Mouse (Mus musculus) cerebellum, adult 11 months (tissue): ENCODE measurements at regions not wholly inside any gene's neighbourhood (a gene's known extent, or its start where the extent isn't known, plus 50 kb on each side); places are given as distances from the start of the nearest gene placed in this dataset.

Experiments used
- DNase-seq: peaks from one replicate; pipeline ENCODE4 v3.0.0; 2022

- DNase-seq, result no peak
Measured at GRCm38 (mm10) chr13:101096856-101097255, 263.6 kb upstream of the Slc30a5 start.

- DNase-seq, result no peak
Measured at GRCm38 (mm10) chr13:101096221-101096620, 263.0 kb upstream of the Slc30a5 start.

DNA sequence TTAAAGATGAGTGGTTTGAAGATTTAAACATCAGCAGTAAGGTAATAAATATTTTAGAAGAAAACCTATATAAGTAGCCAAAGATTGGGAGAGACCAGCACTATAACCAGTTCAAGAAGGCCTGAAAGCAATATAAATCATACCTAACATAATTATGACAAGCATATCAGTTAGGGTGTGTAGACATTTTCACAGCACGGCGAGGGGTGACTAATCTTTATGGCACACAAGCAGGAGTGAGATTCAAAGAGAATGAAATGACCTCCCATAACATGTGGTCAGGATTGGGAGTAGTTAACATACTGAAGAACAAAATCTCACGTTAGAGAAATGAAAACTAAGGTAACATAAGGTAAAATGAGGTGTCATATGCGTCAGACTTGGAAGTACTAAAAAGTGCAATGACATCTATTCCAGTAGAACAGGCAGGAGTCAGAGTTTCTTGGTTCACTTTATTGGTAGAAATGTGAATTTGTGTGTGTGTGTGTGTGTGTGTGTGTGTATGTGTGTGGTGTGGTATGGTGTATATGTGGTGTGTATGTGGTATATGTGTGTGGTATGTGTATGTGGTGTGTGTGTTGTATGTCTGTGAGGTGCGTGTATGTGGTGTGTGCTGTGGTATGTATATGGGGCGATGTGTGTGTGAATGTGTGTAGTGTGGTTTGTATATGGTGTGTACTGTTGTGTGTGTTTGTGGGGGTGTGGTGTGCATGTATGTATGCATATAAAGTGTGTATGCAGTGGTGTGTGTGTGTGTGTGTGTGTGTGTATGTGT, 262.0 kb upstream of the Slc30a5 start:
- no peak for DNase-seq

- no peak for DNase-seq
Measured at GRCm38 (mm10) chr13:101092743-101093131, 259.5 kb upstream of the Slc30a5 start.

- DNase-seq, result peak; percentile 49
Measured at GRCm38 (mm10) chr13:101092033-101092742, 259.0 kb upstream of the Slc30a5 start.

GRCm38 (mm10) chr13:101085182-101085581, 252.0 kb upstream of the Slc30a5 start:
- DNase-seq, result no peak

DNA sequence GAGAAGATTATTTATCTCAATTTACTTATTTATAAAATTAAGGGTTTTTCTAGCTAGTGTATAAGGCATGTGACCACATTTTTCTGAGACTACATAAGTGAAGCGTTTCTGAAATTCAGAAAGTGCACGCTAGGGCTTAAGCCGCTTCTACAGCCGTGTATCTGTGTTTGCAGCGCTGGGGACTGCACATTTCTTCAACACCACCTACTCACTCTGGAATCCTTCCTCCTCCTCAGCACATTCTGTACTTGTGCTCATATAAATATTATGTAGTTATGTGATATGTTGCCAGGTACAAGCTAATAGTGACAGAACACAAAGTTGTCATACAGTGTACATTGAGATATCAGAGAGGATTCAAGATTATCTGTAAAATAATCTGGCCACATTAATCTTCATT, 251.0 kb upstream of the Slc30a5 start:
- DNase-seq, result no peak

GRCm38 (mm10) chr13:101083416-101083815, 250.2 kb upstream of the Slc30a5 start:
- no peak for DNase-seq

- no peak for DNase-seq
Measured at GRCm38 (mm10) chr13:101068489-101068888, 235.3 kb upstream of the Slc30a5 start.

DNA sequence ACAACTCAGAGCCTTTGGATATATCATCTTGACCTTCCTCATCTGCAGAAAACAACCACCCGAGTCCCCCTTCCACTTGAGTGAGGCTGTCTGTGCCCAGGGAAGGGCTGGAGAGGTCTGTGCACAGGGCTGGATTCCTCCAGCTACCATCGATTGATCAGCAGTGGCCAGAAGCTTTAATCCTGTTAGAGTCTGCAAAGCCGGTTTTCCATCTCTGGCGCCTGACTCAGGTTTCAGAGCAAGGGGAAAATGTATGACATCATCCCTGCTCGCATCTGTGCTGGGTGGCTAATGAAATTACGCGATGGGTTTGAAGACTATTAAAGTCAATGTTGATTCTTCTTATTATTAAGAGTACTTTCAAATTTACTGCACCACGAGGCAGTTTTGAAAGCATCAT, 229.4 kb upstream of the Slc30a5 start:
- no peak for DNase-seq

DNA sequence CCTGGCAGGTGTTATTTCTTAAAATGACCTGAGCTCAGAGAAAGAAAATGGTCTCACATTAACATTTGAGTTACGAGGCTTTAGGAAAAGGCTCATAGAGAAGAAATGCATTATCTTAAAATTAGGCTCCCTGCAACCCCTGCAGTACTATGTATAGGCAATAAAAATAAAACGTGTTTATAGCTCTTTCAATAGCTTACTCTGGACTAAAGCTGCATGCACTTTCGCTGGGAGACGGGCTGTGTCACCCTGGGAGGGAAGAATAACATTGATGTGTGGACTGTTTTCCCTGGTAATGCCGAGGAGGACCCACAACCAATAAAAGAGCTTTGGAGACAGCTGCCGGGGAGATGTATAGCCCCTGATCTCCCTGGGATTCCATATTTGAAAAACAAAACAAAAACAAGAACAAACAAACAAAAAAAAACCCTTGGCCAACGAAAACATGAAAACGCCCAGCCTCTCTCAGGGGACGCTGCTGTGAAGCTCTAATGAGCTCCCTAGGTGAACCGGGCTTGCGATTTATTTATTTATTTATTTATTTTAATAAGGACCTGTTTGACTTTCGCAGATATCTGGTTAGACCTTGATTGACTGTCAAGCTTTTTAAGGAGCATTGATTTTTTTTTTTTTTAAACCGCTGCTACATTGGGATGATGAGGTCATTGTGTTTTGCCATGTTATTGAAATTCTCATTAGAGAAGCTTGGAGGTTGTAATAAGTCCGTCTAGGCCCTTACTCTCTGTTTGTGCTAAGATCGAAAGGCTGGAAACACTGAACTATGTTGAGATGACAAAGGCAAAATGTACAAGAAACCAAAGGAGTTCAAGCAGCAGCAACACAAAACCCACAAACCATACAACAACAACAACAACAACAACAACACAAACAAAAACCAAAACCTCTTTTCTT, 228.3 kb upstream of the Slc30a5 start:
- no peak for DNase-seq

- no peak for DNase-seq
Measured at GRCm38 (mm10) chr13:101049511-101049910, 216.3 kb upstream of the Slc30a5 start.

DNA sequence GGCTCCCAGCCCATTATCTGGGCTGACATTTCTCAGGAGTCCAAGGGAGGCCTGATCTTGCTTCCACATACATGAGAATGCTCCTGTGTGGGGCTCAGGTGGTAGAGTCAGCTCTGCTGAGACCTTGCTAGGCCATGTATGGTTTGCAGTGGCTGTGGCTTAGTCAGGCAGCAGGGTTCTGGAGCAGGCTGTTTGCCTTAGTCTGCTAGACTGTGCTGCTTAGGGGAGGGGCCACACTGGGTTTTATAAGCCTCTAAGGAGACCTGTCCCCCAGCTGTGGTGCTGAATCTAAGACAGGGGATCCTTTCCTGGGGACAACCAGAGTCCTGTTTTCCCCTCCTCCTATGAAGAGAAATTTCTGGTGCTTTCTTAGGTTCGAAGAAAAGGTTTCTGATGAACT, 199.4 kb upstream of the Slc30a5 start:
- no peak for DNase-seq

- no peak for DNase-seq
Measured at GRCm38 (mm10) chr13:101026043-101026442, 192.8 kb upstream of the Slc30a5 start.

GRCm38 (mm10) chr13:101025488-101025887, 192.3 kb upstream of the Slc30a5 start:
- no peak for DNase-seq

GRCm38 (mm10) chr13:101024971-101025370, 191.7 kb upstream of the Slc30a5 start:
- no peak for DNase-seq

- no peak for DNase-seq
Measured at GRCm38 (mm10) chr13:101019272-101019676, 186.0 kb upstream of the Slc30a5 start.

- DNase-seq, result no peak
Measured at GRCm38 (mm10) chr13:101017041-101017440, 183.8 kb upstream of the Slc30a5 start.

DNA sequence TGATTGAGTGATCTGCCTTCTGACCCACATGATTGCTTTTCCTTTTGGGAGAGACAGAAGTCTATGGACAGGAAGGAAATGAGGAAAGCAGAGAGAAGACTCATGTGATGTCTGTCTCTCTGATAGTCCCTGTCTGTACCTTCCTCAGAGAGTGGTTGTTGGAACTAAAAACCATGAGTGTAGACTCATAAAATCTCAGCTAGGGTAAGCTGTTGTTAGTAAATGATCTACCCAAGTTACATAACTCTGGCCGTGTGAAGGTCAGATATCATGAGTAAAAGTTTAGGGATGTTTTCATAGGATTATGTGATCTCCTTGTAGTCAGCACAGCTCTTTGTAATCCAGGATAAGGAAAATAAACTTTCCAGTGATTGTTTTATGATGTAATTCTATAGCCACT, 183.0 kb upstream of the Slc30a5 start:
- no peak for DNase-seq

DNA sequence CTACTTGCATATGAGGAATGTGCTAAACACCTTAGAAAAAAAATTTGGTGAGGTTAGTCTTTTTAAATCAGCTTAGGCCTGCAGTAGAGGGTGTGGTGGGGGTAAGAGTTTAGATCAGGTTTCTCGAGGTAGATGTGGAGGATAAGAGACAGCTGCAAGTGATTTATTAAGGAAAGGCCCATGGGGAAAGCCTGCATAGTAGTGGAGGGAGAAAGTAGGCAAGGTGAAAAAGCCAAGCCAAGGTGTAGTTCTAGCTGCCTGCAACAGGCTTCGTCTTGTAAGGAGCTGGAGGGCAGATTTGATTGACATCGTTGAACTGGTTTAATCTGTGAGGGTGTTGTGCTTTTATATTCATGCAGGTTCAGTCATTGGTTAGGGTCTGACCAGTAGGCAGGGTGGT, 182.2 kb upstream of the Slc30a5 start:
- no peak for DNase-seq

GRCm38 (mm10) chr13:101013604-101014003, 180.4 kb upstream of the Slc30a5 start:
- DNase-seq, result no peak

DNA sequence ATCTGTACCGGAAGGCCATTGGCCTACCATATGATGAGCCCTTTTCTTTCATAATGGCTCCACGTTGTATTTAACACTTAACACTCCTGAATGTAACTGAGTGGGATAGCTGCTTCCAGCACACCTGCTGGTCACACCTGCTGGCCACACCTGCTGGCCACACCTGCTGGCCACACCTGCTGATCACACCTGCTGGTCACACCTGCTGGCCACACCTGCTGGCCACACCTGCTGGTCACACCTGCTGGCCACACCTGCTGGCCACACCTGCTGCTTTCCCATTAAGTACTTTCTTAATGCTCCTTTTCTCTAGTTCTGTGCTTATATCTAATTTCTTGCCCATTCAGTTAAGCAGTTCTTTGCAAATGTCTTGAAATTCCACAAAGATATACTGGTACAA, 157.4 kb upstream of the Slc30a5 start:
- no peak for DNase-seq
